Mouse (Mus musculus) limb, embryonic 13.5 days (tissue): ENCODE measurements at regions not wholly inside any gene's neighbourhood (a gene's known extent, or its start where the extent isn't known, plus 50 kb on each side); places are given as distances from the start of the nearest gene placed in this dataset.

Experiments used
- ATAC-seq: fragments of 200-750 bp; cut with Nextera tagmentation; 2 replicates; pipeline ENCODE4 v1.8.0; 2017; ENCODE audit warnings: low read depth, moderate number of reproducible peaks, moderate TSS enrichment; ENCODE audit not compliant: low FRiP score
- H3K27ac ChIP-seq: fragments of 300-500 bp; sonication (generic); 2 replicates; pipeline ENCODE4 v1.5.1; 2015; ENCODE audit warnings: inconsistent platforms, mild to moderate bottlenecking, moderate library complexity
- H3K27me3 ChIP-seq: fragments of 300-500 bp; sonication (generic); 2 replicates; pipeline ENCODE4 v1.6.1; 2015; ENCODE audit warnings: mild to moderate bottlenecking, inconsistent platforms
- H3K36me3 ChIP-seq: fragments of 300-500 bp; sonication (generic); 2 replicates; pipeline ENCODE4 v1.6.1; 2015; ENCODE audit warnings: inconsistent platforms, mild to moderate bottlenecking, moderate library complexity
- H3K4me1 ChIP-seq: fragments of 300-500 bp; sonication (generic); 2 replicates; pipeline ENCODE4 v1.6.1; 2015; ENCODE audit warnings: inconsistent platforms
- H3K4me2 ChIP-seq: fragments of 300-500 bp; sonication (generic); replicated peaks from 2 replicates; pipeline ENCODE4 v1.6.1; 2015; ENCODE audit warnings: inconsistent platforms, mild to moderate bottlenecking, moderate library complexity
- H3K4me3 ChIP-seq: fragments of 300-500 bp; sonication (generic); 2 replicates; pipeline ENCODE4 v1.5.1; 2015; ENCODE audit warnings: moderate library complexity, mild to moderate bottlenecking, inconsistent platforms
- H3K9ac ChIP-seq: fragments of 300-500 bp; sonication (generic); 2 replicates; pipeline ENCODE4 v1.6.1; 2015; ENCODE audit warnings: mild to moderate bottlenecking, inconsistent platforms
- H3K9me3 ChIP-seq: fragments of 300-500 bp; sonication (generic); 2 replicates; pipeline ENCODE4 v1.6.1; 2016; ENCODE audit warnings: inconsistent platforms
- WGBS: fragments of 180-500 bp; shearing (Covaris S2); methylation state at CpG from one replicate; pipeline ENCODE4 v1.1.7; 2015; 5-methylcytosine and 5-hydroxymethylcytosine counted together

- peaks cover 5% of the 10 kb centered on the region; the same call in 1 of the 2 replicates for H3K4me1 ChIP-seq
- H3K36me3 ChIP-seq, result no peaks in the 10 kb centered on the region
- H3K9ac ChIP-seq, result no peak overlapping the region
- ATAC-seq, result no peak
- H3K27ac ChIP-seq, result no peak overlapping the region
- 71% methylated on average over 4 of the region's 4 CpGs for WGBS
- H3K4me3 ChIP-seq, result no peak overlapping the region
- no peaks in the 10 kb centered on the region for H3K27me3 ChIP-seq
- no peak overlapping the region for H3K4me2 ChIP-seq
- no peaks in the 10 kb centered on the region for H3K9me3 ChIP-seq
These were observed 197.4 kb upstream of the Dkk2 start for GRCm38 (mm10) chr3:131887670-131888069.

GRCm38 (mm10) chr3:131891941-131892340 lies 193.2 kb upstream of the Dkk2 start:
- Histone ChIP-seq H3K27ac (no peak overlapping the region), H3K4me2 (no peak overlapping the region), H3K9ac (no peak overlapping the region), H3K4me1 (peaks cover 5% of the 10 kb centered on the region; the same call in 1 of the 2 replicates), H3K27me3 (no peaks in the 10 kb centered on the region), H3K36me3 (no peaks in the 10 kb centered on the region), H3K4me3 (no peak overlapping the region), H3K9me3 (no peaks in the 10 kb centered on the region)
- ATAC-seq, result no peak
- WGBS, result 89% methylated on average over 7 of the region's 7 CpGs

- Histone ChIP-seq H3K27ac (no peak overlapping the region), H3K36me3 (no peaks in the 10 kb centered on the region), H3K4me3 (no peak overlapping the region), H3K4me1 (no peaks in the 10 kb centered on the region), H3K9me3 (no peaks in the 10 kb centered on the region), H3K9ac (no peak overlapping the region), H3K27me3 (no peaks in the 10 kb centered on the region), H3K4me2 (no peak overlapping the region)
- no peak for ATAC-seq
- 74% methylated on average over 16 of the region's 16 CpGs for WGBS
These were observed 191.9 kb upstream of the Dkk2 start for GRCm38 (mm10) chr3:131893061-131893804.

GRCm38 (mm10) chr3:131895057-131895456 lies 190.0 kb upstream of the Dkk2 start:
- H3K4me1 ChIP-seq, result no peaks in the 10 kb centered on the region
- ATAC-seq, result no peak
- no peaks in the 10 kb centered on the region for H3K27me3 ChIP-seq
- WGBS, result 76% methylated on average over 1 of the region's 1 CpGs
- no peaks in the 10 kb centered on the region for H3K9me3 ChIP-seq
- H3K27ac ChIP-seq, result no peak overlapping the region
- no peak overlapping the region for H3K9ac ChIP-seq
- H3K4me3 ChIP-seq, result no peak overlapping the region
- no peak overlapping the region for H3K4me2 ChIP-seq
- no peaks in the 10 kb centered on the region for H3K36me3 ChIP-seq

GRCm38 (mm10) chr3:131913534-131913933 lies 171.6 kb upstream of the Dkk2 start:
- Histone ChIP-seq H3K4me1 (no peaks in the 10 kb centered on the region), H3K4me3 (no peak overlapping the region), H3K27ac (no peak overlapping the region), H3K27me3 (no peaks in the 10 kb centered on the region), H3K9me3 (peaks cover 4% of the 10 kb centered on the region; the same call in 1 of the 2 replicates), H3K9ac (no peak overlapping the region), H3K36me3 (no peaks in the 10 kb centered on the region), H3K4me2 (no peak overlapping the region)
- 87% methylated on average over 6 of the region's 6 CpGs for WGBS
- no peak for ATAC-seq

GRCm38 (mm10) chr3:131914372-131914771 lies 170.7 kb upstream of the Dkk2 start:
- Histone ChIP-seq H3K4me1 (peaks cover 2% of the 10 kb centered on the region), H3K36me3 (no peaks in the 10 kb centered on the region), H3K4me3 (no peak overlapping the region), H3K9me3 (peaks cover 4% of the 10 kb centered on the region; the same call in 1 of the 2 replicates), H3K27ac (no peak overlapping the region), H3K4me2 (no peak overlapping the region), H3K9ac (no peak overlapping the region), H3K27me3 (no peaks in the 10 kb centered on the region)
- ATAC-seq, result no peak
- 73% methylated on average over 3 of the region's 3 CpGs for WGBS

GRCm38 (mm10) chr3:131914997-131915396 lies 170.1 kb upstream of the Dkk2 start:
- H3K9ac ChIP-seq, result no peak overlapping the region
- no peak for ATAC-seq
- H3K27ac ChIP-seq, result no peak overlapping the region
- H3K27me3 ChIP-seq, result no peaks in the 10 kb centered on the region
- no peak overlapping the region for H3K4me2 ChIP-seq
- H3K4me3 ChIP-seq, result no peak overlapping the region
- peaks cover 8% of the 10 kb centered on the region for H3K4me1 ChIP-seq
- H3K36me3 ChIP-seq, result no peaks in the 10 kb centered on the region
- peaks cover 4% of the 10 kb centered on the region; the same call in 1 of the 2 replicates for H3K9me3 ChIP-seq
- 83% methylated on average over 7 of the region's 7 CpGs for WGBS

- Histone ChIP-seq H3K9me3 (peaks cover 4% of the 10 kb centered on the region; the same call in 1 of the 2 replicates), H3K27me3 (no peaks in the 10 kb centered on the region; the same call in 1 of the 2 replicates), H3K4me2 (no peak overlapping the region), H3K4me3 (no peak overlapping the region), H3K4me1 (peaks cover 11% of the 10 kb centered on the region), H3K27ac (no peak overlapping the region), H3K9ac (no peak overlapping the region), H3K36me3 (no peaks in the 10 kb centered on the region)
- no peak for ATAC-seq
- WGBS, result 77% methylated on average over 13 of the region's 13 CpGs
These were observed 167.2 kb upstream of the Dkk2 start for GRCm38 (mm10) chr3:131917734-131918534.

GRCm38 (mm10) chr3:131919476-131919875 lies 165.6 kb upstream of the Dkk2 start:
- H3K9me3 ChIP-seq, result peaks cover 4% of the 10 kb centered on the region; the same call in 1 of the 2 replicates
- H3K9ac ChIP-seq, result no peak overlapping the region
- ATAC-seq, result no peak
- H3K4me2 ChIP-seq, result peak overlapping the region; percentile 43
- no peak overlapping the region for H3K4me3 ChIP-seq
- H3K4me1 ChIP-seq, result peaks cover 11% of the 10 kb centered on the region
- no peak overlapping the region for H3K27ac ChIP-seq
- no peaks in the 10 kb centered on the region; the same call in 1 of the 2 replicates for H3K27me3 ChIP-seq
- 32% methylated on average over 12 of the region's 12 CpGs for WGBS
- H3K36me3 ChIP-seq, result no peaks in the 10 kb centered on the region

GRCm38 (mm10) chr3:131921161-131921560 lies 163.9 kb upstream of the Dkk2 start:
- Histone ChIP-seq H3K27ac (no peak overlapping the region), H3K27me3 (no peaks in the 10 kb centered on the region; the same call in 1 of the 2 replicates), H3K9ac (no peak overlapping the region), H3K4me2 (no peak overlapping the region), H3K4me1 (peaks cover 11% of the 10 kb centered on the region), H3K9me3 (peaks cover 4% of the 10 kb centered on the region; the same call in 1 of the 2 replicates), H3K36me3 (no peaks in the 10 kb centered on the region), H3K4me3 (no peak overlapping the region)
- WGBS, result 82% methylated on average over 6 of the region's 6 CpGs
- ATAC-seq, result no peak

GRCm38 (mm10) chr3:131922733-131923132 lies 162.4 kb upstream of the Dkk2 start:
- H3K27me3 ChIP-seq, result no peaks in the 10 kb centered on the region; the same call in 1 of the 2 replicates
- no peak overlapping the region for H3K4me3 ChIP-seq
- H3K4me1 ChIP-seq, result peaks cover 11% of the 10 kb centered on the region
- no peak overlapping the region for H3K27ac ChIP-seq
- WGBS, result 65% methylated on average over 1 of the region's 1 CpGs
- no peak overlapping the region for H3K9ac ChIP-seq
- H3K4me2 ChIP-seq, result no peak overlapping the region
- no peaks in the 10 kb centered on the region for H3K36me3 ChIP-seq
- H3K9me3 ChIP-seq, result peaks cover 4% of the 10 kb centered on the region; the same call in 1 of the 2 replicates
- no peak for ATAC-seq

GRCm38 (mm10) chr3:131940896-131941295 lies 144.2 kb upstream of the Dkk2 start:
- 21% methylated on average over 7 of the region's 7 CpGs for WGBS
- no peak overlapping the region for H3K4me3 ChIP-seq
- no peak for ATAC-seq
- no peak overlapping the region for H3K4me2 ChIP-seq
- no peaks in the 10 kb centered on the region for H3K36me3 ChIP-seq
- H3K4me1 ChIP-seq, result peaks cover 34% of the 10 kb centered on the region
- H3K9ac ChIP-seq, result no peak overlapping the region
- no peaks in the 10 kb centered on the region; the same call in 1 of the 2 replicates for H3K27me3 ChIP-seq
- no peaks in the 10 kb centered on the region for H3K9me3 ChIP-seq
- no peak overlapping the region for H3K27ac ChIP-seq
